Mouse (Mus musculus) midbrain, embryonic 13.5 days (tissue): ENCODE data around the gene Rimbp2. TPM values are rescaled to one million over a fixed set of nuclear protein-coding genes. Genes with fewer than 3 reads are reported as not detected.
"Not testable (repeated sequence)": the region's sequence is repeated elsewhere in the genome, so short reads cannot be mapped to it uniquely, and the experiment has no call there.

Experiments used
- ATAC-seq: fragments of 200-750 bp; cut with Nextera tagmentation; 2 replicates; pipeline ENCODE4 v1.8.0; 2017; ENCODE audit warnings: mild to moderate bottlenecking, moderate TSS enrichment, moderate library complexity
- H3K27ac ChIP-seq: fragments of 300-500 bp; sonication (generic); 2 replicates; pipeline ENCODE4 v1.5.1; 2015; ENCODE audit warnings: inconsistent platforms, mild to moderate bottlenecking, moderate library complexity
- H3K27me3 ChIP-seq: fragments of 300-500 bp; sonication (generic); 2 replicates; pipeline ENCODE4 v1.6.1; 2015; ENCODE audit warnings: mild to moderate bottlenecking, inconsistent platforms
- H3K36me3 ChIP-seq: fragments of 300-500 bp; sonication (generic); 2 replicates; pipeline ENCODE4 v1.6.1; 2015; ENCODE audit warnings: mild to moderate bottlenecking, inconsistent platforms
- H3K4me1 ChIP-seq: fragments of 300-500 bp; sonication (generic); replicated peaks from 2 replicates; pipeline ENCODE4 v1.6.1; 2015; ENCODE audit warnings: inconsistent platforms
- H3K4me2 ChIP-seq: fragments of 300-500 bp; sonication (generic); replicated peaks from 2 replicates; pipeline ENCODE4 v1.6.1; 2015; ENCODE audit warnings: moderate library complexity, mild to moderate bottlenecking, inconsistent platforms
- H3K4me3 ChIP-seq: fragments of 300-500 bp; sonication (generic); replicated peaks from 2 replicates; pipeline ENCODE4 v1.5.1; 2015; ENCODE audit warnings: mild to moderate bottlenecking, inconsistent platforms
- H3K9ac ChIP-seq: fragments of 300-500 bp; sonication (generic); replicated peaks from 2 replicates; pipeline ENCODE4 v1.6.1; 2015; ENCODE audit warnings: mild to moderate bottlenecking, inconsistent platforms
- H3K9me3 ChIP-seq: fragments of 300-500 bp; sonication (generic); 2 replicates; pipeline ENCODE4 v1.6.1; 2016; ENCODE audit warnings: mild to moderate bottlenecking, inconsistent platforms
- WGBS: fragments of 180-500 bp; shearing (Covaris S2); methylation state at CpG from one replicate; pipeline ENCODE4 v1.1.7; 2015; 5-methylcytosine and 5-hydroxymethylcytosine counted together
- polyA plus RNA-seq: library from polyadenylated mRNA; unstranded; fragments of >200 nt; fragmentation: Nextera tagmentation; extraction: Ambion mirVana; gene quantifications from 2 replicates; pipeline ENCODE4 v1.2.1, GENCODE M21; 2015

Gene Rimbp2
- polyA plus RNA-seq, 1 experiment from 2014 or later = 3.0 TPM

DNA sequence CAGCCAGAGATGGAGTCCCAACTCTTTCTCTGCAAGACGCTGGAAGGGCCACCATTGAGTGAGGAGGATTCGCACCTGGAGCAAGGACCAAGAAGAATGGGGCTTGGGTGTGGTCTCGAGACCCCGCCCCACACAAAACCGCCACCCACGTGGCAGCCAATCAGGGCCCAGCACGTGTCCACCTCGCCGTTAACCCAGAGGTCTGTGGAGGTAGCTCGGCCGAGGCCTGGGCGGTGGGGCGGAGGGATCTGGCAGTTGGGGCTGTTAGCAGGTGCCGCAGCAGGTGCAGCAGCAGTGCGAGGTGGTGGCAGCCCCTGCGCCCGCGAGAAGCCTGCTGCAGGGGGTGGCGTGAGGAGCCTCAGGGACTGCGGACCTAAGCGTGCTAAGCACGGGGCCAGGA lies 217.4 kb downstream of the Rimbp2 start:
- no peak overlapping the region for H3K4me3 ChIP-seq
- no peak overlapping the region for H3K4me2 ChIP-seq
- 81% methylated on average over 22 of the region's 22 CpGs for WGBS
- no peaks in the 10 kb centered on the region for H3K36me3 ChIP-seq
- H3K27me3 ChIP-seq = peaks cover 7% of the 10 kb centered on the region; the same call in 1 of the 2 replicates
- no peak overlapping the region for H3K9ac ChIP-seq
- no peak overlapping the region for H3K27ac ChIP-seq
- H3K9me3 ChIP-seq = no peaks in the 10 kb centered on the region
- no peak for ATAC-seq
- peaks cover 15% of the 10 kb centered on the region for H3K4me1 ChIP-seq

DNA sequence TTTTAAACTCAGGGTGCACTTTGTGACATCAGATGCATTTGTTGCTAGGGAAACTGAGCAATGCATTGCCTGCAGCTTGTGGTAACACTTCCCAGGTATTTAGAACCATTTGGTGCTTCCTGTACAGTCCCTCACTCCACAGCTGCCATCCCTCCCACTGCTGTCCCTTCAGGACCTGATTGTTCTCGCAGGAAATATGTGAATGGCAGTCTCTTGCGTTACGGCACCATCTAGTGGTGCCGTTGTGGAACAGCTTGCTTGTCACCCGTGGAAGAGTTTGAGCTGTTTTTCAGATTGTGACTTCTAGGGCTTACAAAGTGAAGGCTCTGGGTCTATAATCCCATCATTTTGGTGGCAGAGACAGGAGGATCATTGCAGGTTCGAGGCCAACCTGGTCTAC lies 219.3 kb downstream of the Rimbp2 start:
- H3K36me3 ChIP-seq = no peaks in the 10 kb centered on the region
- no peak overlapping the region for H3K4me2 ChIP-seq
- H3K9me3 ChIP-seq = no peaks in the 10 kb centered on the region
- no peak overlapping the region for H3K9ac ChIP-seq
- WGBS = 5% methylated on average over 6 of the region's 6 CpGs
- peak; percentile 62; the same call in 1 of the 2 replicates for ATAC-seq
- H3K4me3 ChIP-seq = no peak overlapping the region
- H3K4me1 ChIP-seq = peaks cover 3% of the 10 kb centered on the region
- H3K27ac ChIP-seq = no peak overlapping the region
- peaks cover 5% of the 10 kb centered on the region; the same call in 1 of the 2 replicates for H3K27me3 ChIP-seq

DNA sequence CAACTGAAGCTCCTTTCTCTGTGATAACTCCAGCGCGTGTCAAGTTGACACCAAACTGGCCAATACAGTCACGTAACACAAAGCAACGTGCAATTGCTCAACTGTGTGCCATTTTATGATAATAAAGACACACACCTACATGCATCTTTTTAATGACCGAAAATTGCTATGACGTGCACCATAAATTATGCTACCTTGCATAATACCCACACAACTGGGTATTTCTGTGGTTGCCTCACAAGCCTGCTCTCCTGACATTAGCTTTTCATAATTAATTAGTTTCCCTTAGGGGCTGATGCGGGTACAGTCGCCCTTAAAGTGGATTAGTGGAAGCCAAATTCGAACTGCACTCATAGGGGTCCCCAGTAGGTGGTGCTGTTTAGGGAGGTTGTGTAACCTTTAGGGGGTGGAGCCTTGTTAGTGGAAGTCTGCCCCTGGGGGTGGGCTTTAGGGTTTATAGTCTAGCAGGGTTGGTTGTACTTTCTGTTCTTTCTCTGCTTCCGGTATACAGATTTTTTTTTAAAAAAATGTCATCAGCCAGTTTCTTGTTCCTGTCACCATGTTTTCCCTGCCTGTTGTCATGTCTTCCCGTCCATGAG lies 220.8 kb downstream of the Rimbp2 start:
- Histone ChIP-seq H3K9me3 (no peaks in the 10 kb centered on the region), H3K9ac (no peak overlapping the region), H3K4me1 (0 out of 2 replicates have a peak, but pooled peaks cover 2% of the 10 kb centered on the region), H3K27ac (no peak overlapping the region), H3K36me3 (no peaks in the 10 kb centered on the region), H3K27me3 (no peaks in the 10 kb centered on the region), H3K4me2 (no peak overlapping the region), H3K4me3 (no peak overlapping the region)
- ATAC-seq = no peak
- 72% methylated on average over 11 of the region's 11 CpGs for WGBS

DNA sequence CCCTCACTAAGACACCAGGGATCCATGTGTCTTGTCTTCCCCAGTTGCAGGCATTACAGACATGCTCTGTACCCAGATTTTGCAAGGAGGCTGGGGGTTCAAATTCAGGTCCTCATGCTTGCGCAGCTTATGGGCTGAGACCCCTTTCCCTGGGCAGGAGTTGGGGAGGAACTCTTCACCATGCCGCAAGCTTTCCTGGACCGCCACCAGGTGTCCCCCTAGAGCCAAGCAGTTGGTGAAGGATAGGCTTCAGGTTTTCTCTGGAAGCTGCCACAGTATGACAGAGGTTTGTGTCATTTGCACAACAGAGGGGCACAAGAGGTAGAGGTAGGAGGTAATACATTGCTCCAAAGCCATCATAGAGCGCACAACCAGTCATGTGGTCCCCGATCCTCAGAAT lies 222.7 kb downstream of the Rimbp2 start:
- no peaks in the 10 kb centered on the region for H3K27me3 ChIP-seq
- no peak overlapping the region for H3K4me2 ChIP-seq
- H3K36me3 ChIP-seq = no peaks in the 10 kb centered on the region
- ATAC-seq = 0 out of 2 replicates have a peak, but pooled peaks have one; percentile 24
- H3K9ac ChIP-seq = no peak overlapping the region
- no peak overlapping the region for H3K4me3 ChIP-seq
- H3K4me1 ChIP-seq = 0 out of 2 replicates have a peak, but pooled peaks cover 2% of the 10 kb centered on the region
- 39% methylated on average over 5 of the region's 5 CpGs for WGBS
- H3K27ac ChIP-seq = no peak overlapping the region
- no peaks in the 10 kb centered on the region for H3K9me3 ChIP-seq

DNA sequence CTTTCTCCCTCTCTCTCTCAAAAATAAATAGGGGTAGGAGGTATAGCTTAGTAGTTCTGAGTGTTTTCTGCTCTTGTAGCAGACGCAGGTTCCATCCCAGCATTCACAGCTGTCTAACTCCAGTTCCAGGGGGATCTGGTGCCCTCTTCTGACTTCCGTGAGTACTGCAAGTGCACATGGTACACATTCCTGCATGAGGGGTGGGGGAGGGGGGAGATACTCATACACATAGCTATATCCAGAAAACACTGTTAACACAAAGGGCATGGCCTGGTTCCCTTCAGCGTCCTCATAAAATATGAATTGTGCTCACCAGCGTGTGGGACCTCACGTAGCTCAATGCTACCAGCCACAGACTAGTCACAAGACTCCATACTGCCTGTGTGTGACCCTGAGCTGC lies 223.9 kb downstream of the Rimbp2 start:
- Histone ChIP-seq H3K9ac (no peak overlapping the region), H3K36me3 (no peaks in the 10 kb centered on the region), H3K27ac (no peak overlapping the region), H3K4me1 (0 out of 2 replicates have a peak, but pooled peaks cover 2% of the 10 kb centered on the region), H3K4me2 (no peak overlapping the region), H3K27me3 (no peaks in the 10 kb centered on the region), H3K9me3 (no peaks in the 10 kb centered on the region), H3K4me3 (no peak overlapping the region)
- WGBS = 69% methylated on average over 5 of the region's 5 CpGs
- ATAC-seq = no peak; the same call in 1 of the 2 replicates

DNA sequence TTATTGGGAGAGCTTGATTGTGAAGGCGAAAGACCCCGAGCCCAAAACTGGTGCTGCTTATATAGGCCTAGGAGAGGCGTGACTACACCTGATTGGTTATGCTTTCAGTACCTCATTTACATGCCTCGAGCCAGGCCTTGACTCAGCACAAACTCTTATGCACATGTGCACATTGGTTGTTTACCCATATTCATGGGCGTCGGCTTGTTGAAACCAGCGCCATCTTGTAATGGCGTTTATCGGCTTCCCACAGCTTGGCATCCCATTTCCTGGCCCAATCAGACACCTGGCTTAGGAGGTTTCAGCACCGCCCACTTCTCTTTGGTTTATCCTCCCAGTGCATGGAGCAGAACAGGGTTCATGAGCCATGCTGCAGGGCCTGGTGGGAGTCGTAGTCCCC lies 232.8 kb downstream of the Rimbp2 start:
- H3K27me3 ChIP-seq, H3K36me3 ChIP-seq, ATAC-seq, H3K27ac ChIP-seq, H3K9ac ChIP-seq, H3K4me3 ChIP-seq, H3K9me3 ChIP-seq, H3K4me1 ChIP-seq, H3K4me2 ChIP-seq: not testable (repeated sequence)
- WGBS = 93% methylated on average over 11 of the region's 11 CpGs

DNA sequence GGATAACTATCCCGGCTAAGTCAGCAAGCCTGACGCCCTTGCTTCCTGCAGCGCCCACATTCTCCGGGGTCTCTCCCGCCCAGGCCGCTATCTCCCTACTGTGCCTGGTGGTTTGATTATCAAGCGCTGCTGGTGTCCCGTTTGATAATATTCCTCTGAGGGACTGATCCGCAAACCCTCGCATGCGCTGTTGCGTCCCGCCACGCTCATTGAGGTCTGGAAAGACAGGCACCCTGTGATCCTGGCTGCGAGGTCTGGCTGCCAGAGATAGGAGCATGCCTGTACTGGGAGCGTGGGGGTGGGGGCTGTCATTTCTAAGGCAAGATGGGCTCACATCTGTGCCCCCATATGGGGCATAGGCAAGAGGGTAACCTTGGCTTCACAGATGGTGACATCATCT lies 238.1 kb downstream of the Rimbp2 start:
- Histone ChIP-seq H3K4me3 (no peak overlapping the region), H3K36me3 (no peaks in the 10 kb centered on the region), H3K27me3 (no peaks in the 10 kb centered on the region; the same call in 1 of the 2 replicates), H3K9me3 (no peaks in the 10 kb centered on the region), H3K27ac (no peak overlapping the region), H3K9ac (no peak overlapping the region), H3K4me1 (0 out of 2 replicates have a peak, but pooled peaks cover 8% of the 10 kb centered on the region), H3K4me2 (no peak overlapping the region)
- peak; percentile 62 for ATAC-seq
- 64% methylated on average over 16 of the region's 16 CpGs for WGBS

DNA sequence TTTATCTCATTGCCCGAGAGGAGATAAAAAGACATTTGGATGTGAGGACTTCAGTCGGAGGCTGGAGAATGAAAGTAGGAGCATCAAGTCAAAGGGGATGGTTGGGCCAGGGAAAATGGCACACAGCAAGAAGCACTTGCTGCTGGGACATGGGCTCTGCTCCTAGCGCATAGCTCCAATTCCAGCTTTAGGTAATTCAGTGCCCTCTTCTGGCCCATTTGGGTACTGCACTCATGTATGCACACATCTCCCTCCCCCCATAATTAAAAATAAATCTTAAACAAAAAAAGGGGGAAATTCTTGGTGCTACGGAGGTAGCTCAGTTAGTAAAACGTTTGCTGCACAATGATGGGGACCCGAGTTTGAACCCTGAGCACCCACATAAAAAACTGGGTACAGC lies 241.4 kb downstream of the Rimbp2 start:
- ATAC-seq = no peak
- no peak overlapping the region for H3K4me3 ChIP-seq
- H3K27me3 ChIP-seq = no peaks in the 10 kb centered on the region; the same call in 1 of the 2 replicates

DNA sequence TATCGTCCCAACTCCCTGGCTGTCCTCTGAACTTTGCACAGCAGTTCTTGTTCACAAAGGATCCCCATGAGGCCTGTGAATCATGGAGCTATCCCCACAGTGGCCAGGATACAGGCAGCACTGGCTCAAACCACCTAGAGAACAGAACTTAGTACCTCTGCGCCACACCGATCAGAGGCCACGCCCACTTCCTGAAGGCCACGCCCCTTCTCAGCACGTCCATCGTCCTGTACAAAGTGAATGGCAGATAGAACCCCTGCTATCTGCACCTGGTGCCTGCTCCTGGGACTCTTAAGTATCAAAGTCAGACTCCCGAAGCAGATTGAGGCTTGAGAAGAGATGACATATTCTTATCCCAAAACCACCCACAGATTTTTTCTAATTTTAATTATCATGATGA lies 242.7 kb downstream of the Rimbp2 start:
- Histone ChIP-seq H3K4me1 (0 out of 2 replicates have a peak, but pooled peaks cover 11% of the 10 kb centered on the region), H3K27ac (no peak overlapping the region), H3K4me3 (no peak overlapping the region), H3K9me3 (no peaks in the 10 kb centered on the region; the same call in 1 of the 2 replicates), H3K9ac (no peak overlapping the region), H3K4me2 (no peak overlapping the region), H3K27me3 (no peaks in the 10 kb centered on the region; the same call in 1 of the 2 replicates), H3K36me3 (no peaks in the 10 kb centered on the region)
- ATAC-seq = no peak
- WGBS = 25% methylated on average over 8 of the region's 8 CpGs

More for the DNA sequence above, 241.4 kb downstream of the Rimbp2 start:
- H3K27ac ChIP-seq = no peak overlapping the region
- no peaks in the 10 kb centered on the region for H3K36me3 ChIP-seq
- no peak overlapping the region for H3K4me2 ChIP-seq
- no peak overlapping the region for H3K9ac ChIP-seq
- no peaks in the 10 kb centered on the region for H3K9me3 ChIP-seq
- 0 out of 2 replicates have a peak, but pooled peaks cover 11% of the 10 kb centered on the region for H3K4me1 ChIP-seq
- 89% methylated on average over 6 of the region's 6 CpGs for WGBS

DNA sequence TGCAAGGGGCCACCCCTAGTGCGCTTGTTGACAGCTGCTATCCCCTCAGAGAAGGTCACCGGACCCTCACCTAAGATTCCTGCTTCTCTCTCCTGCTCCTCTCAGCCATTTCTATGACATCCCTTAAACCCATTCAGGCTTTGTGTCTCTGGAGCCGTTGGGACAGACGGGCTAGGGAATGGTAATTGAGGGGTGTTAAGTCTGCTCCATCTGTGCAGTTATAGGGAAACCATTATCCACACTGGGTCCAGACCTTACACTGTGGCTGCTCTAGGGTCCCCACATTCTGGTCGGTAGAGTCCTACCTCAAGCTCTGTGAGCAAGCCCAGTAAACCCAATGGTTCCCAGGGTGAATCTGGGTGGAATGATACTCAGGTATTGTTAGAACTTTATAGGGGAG lies 244.4 kb downstream of the Rimbp2 start:
- Histone ChIP-seq H3K27me3 (no peaks in the 10 kb centered on the region; the same call in 1 of the 2 replicates), H3K4me1 (peaks cover 12% of the 10 kb centered on the region), H3K27ac (no peak overlapping the region), H3K9me3 (no peaks in the 10 kb centered on the region; the same call in 1 of the 2 replicates), H3K36me3 (no peaks in the 10 kb centered on the region), H3K4me2 (no peak overlapping the region), H3K9ac (no peak overlapping the region), H3K4me3 (no peak overlapping the region)
- ATAC-seq = no peak
- 71% methylated on average over 5 of the region's 5 CpGs for WGBS
